Mouse (Mus musculus) cerebellum, adult 11-12 months (tissue): ENCODE results near the gene Sema6d.

Source experiments
- DNase-seq: peaks from one replicate; pipeline ENCODE4 v3.0.0; 2022

Sema6d gene

DNA sequence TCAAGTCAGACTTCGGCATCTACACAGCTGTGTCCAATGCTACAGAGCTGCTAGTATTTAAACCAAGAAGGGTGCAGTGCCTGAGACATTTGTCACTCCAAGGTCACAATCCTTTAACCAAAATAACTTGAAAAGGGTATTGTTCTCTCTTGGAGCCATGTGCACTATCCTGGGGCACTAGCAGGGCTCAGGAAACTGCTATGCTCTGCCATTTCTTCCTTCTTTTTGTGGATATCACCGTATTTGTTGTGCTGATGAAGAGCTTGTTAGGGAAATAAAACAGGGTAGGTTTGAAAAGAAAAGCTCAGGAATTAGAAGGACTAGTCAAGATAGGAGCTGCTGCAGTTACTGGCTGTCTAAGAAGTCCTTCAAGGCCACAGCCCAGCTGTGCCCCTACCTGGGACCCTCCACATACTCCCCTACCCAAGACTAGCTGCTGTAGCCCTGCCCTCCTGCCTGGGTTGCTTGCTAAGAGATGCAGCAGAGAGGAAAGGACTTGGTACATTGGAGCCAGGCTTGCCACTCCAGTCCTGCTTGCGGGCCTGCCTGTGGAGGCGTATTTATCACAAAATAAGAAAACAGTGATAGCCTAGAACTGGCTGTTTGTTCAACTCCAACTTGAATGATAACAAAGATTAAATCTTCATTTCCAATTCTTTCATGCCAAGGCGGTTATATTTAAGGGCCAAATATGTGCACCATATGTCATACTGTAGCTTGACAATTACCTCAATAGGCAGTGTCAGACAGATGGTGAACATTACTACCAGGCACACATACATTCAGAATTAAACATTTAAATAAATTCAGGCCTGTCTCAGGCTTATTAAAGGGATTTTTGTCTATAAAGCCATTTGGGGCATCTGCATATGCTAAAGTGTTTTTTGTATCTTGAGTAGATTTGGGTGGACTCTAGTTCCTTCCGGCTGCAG is 315.1 kb downstream of the Sema6d start:
- DNase-seq, result no peak

DNA sequence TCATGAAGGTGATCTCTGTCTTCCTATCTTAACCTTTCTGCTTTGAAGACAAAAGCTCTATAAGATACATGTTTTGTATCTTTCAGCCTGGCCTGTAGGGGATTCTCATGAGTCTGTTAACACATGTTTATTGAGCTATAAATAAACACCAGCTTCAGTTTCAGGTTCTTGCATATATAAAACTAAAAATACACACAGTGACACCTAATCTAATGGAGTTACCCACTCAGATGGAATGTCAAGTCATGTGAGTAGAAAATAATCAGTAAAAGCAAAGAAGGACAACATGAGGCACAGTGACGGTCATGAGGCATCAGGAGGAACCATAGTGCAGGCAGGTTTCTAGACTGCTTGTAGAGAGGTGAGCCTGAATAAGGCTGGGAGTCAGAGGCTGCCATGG is 319.2 kb downstream of the Sema6d start:
- no peak for DNase-seq

DNA sequence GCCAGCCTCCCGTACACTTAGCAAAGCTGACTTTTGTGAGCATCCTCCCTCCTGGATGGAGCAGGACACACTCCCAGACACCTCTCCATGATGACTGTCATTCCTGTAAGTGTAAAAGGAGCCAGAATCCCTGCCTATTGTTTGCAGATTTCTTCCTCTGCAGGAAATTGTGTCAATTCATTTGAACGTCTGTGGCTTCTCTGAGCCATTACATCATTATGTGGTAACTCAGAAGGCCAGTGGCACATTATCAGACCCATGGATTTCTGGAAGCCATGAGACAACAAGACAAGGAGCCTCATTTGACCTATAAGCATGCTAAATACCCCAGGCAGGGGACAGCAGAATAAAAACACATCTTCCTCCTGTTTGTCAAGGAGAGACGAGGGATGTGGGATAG is 327.0 kb downstream of the Sema6d start:
- DNase-seq, result no peak

DNA sequence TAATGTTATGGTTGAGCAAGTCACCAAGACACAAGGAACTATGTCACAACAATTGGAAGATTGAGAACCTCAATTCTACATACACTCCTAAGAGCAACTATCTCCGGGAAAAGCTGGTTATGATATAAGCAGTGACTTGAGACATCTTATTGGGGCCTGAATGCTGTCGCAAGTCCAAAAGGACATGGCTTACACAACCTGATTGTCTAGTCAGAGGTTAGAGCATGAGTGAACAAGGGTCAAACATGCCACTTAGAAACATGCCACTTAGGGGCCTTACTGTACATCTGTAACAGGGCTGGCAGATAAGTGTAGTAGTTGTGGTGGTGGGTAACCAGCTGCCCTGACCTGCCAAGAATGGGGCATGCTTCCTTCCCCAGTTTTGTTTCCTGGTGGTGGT is 328.6 kb downstream of the Sema6d start:
- DNase-seq, result no peak

DNA sequence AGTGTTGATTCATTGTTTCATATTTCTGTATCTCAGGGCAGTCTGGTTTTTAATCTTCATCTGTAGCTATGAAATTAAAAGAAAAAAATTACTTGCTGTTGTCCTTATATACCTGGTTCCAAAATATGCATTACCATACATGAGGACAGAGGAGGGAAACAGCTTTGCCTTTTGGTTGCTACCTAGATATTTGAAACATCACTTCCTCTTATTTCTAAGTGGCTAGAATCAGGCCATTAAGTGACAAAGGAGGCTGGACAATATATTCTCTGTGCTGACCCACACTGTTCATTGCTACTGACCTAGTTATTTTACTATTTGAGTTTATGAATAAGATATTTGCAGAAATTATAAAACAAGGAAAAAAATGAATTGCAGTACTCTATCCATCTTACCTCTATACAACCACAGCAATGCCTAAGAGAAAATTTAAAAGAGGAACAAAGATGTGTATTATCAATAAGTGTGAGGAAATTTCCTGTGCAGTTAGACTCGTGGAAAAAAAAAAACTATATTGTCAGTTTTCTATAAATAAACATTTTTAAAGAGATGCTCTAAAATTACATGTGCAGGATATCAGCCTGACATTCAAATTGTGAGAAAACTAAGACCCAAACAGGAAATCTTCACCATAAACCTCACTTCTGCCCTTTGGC is 330.5 kb downstream of the Sema6d start:
- no peak for DNase-seq

DNA sequence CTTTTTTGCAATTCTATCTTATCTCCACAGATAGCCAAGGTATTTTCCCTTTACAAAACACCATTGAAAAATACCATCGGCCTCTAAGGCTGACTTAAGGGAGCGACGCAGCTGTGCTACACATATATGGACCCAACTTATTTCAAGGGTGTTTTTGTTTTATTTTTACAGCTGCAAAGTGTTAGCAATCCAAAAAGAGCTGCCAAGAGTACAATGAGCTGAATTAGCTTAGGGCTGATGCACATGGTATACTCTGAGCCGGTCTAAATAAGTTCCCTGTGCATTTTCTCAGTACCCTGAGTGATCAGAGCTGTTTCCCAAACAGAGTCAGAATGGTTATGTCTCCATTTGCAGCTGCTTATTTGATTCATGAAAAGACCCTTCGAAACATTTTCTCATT is 340.0 kb downstream of the Sema6d start:
- DNase-seq, result no peak

DNA sequence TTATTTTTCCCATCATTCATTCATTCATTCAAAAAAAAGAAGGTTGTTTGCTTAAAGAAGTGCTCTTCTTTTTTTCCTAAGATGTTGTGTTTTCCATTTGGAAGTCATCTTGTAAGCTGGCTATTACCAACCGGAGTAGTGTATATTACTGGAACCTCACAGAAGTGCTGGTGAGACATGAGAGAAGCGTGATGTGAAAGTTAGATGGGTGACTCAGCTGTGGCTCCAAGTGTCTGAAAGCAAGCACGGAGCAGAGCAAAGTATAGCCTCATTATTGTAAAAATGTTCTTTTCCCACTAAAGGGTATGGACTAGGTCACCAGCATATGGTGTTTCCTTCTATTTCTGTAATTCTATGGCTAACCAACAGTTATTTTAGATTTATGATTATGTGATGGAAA is 340.9 kb downstream of the Sema6d start:
- no peak for DNase-seq

DNA sequence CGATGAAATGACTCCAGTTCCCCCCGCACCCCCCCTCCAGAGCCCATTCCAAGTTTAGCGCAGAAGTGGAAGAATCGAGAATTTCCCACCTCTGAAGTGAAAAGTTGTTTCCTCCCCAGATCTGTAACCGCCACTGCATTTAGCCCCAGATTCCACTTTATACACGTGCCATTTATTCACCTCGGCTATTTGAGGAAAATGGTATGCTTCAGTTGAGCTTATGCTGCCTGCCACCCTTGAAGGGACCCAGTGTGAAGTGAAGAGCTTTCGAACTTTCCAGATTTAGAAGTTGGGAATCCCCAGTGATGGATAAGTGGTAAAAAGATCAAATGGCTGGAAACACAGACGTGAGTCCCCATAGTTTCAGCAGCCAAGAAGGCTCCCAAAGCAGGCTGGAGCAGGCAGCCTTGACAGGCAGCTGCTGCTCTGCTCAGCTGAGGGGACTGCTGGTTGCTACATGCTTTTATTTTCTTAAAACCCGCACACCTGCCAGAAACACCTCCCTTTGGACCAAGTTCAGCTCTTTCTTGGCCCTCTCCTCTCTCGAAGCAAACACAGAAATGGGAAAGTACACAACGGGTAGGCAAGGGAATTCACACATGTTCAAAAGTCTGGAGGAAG is 345.7 kb downstream of the Sema6d start:
- no peak for DNase-seq

DNA sequence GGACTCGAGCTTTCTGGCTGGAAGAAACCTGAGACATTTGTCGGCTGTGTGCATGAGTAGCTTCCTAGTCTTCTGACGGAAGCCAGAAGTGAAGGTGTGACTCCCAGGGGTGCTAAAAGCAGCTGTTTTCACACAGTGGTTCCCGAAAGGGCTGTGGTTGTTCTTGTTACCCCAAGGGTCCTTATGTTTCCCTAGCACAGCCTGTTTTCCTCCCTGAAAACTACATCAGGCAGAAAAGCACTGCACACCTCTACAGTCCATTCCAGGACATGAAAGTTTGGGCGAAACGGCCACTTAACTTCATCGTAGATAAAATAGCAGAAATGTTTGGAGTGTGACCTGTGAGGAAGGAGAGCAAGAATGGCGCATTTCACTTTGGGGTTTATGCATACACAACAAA is 346.9 kb downstream of the Sema6d start:
- DNase-seq, result no peak

DNA sequence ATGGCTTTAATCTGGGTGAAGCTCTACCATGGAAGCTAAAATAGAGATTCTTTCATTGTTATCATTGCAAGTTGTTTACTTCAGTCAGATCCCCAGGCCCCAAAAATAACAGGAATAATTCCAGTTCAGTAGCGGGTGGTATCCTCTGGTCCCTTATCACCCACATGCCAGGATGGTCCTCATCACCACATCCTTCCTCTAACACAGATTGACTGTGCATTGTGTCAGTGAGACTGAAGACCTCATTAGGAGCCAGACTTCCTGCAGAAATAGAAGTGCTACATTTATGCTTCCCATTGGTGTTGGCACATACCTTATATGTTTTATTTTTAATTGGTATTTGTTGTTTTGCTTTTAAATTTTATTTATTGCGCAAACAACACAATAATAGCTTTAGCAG is 354.4 kb downstream of the Sema6d start:
- DNase-seq, result no peak

DNA sequence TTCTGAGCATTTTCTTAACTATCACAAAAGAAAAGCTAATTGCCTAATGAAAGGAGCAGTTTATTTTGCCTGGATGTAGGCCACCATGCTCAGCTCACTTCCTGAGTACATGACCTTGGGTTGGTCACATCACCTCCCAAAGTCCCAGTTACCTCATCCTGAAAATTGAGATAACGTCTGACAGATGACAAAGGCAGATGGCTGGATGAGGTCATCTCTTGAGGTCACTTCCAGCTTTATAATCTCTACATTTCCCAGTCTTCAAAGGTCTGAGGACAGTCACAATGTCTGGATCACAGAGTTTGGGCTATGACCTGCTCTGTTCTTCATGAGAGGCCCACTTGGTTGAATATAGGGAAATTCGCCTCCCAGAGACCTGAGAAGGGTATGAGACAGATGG is 366.1 kb downstream of the Sema6d start:
- DNase-seq, result no peak

DNA sequence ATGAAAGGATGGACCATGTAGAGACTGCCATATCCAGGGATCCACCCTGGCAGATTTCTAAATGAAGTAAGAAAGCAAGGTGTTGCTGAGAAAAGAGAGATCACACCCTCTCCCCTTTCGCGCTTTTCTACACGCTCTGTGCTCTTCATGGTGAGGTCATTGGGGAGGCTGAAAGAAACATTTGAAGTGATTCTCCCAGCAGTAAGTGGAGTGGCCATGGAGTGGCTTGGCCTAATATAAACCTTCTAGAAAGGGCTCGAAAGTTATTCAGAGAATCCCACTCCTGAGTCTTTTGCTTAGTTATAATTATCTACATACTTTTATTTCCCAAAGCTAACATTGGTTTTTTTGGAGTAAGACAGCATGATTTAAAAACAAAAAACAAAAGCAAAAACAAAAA is 367.2 kb downstream of the Sema6d start:
- DNase-seq, result no peak

DNA sequence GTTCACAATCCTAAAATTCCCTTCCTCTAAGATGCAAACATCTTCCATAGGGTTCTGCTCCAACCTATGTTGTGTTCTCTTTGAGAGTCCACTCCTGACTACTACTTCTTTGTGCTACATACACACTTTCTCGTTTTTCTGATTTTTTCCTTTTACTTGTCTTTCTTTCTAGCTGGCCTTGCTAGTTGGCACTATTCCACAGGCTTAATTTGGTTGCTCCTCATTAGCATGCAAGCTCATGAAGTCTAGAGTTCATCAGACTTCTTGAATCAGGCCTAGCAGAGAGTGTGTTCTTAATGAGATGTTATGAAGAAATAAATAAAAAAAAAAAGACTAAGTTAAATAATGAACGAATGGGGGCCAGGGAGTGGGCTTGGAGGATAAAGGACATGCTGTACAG is 368.3 kb downstream of the Sema6d start:
- no peak for DNase-seq

DNA sequence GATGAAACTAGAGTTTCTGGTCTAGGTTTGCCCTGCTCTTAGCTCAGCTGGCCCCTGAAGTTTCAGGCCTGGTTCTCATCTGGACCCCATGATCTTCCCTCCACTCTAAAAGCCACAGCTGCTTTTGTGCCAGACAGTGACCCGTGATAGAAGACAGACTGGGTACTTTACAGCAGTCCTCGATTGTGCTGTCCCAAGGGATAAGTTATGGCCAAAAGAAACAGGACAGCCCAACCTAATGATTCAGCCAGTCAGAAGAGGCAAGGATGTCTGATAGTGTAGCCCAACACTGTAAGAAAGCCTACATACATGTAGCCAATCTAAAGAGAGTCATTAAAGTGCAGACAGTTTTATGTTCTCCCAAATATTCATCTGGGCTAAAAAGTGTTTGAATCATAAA is 371.2 kb downstream of the Sema6d start:
- DNase-seq, result no peak

DNA sequence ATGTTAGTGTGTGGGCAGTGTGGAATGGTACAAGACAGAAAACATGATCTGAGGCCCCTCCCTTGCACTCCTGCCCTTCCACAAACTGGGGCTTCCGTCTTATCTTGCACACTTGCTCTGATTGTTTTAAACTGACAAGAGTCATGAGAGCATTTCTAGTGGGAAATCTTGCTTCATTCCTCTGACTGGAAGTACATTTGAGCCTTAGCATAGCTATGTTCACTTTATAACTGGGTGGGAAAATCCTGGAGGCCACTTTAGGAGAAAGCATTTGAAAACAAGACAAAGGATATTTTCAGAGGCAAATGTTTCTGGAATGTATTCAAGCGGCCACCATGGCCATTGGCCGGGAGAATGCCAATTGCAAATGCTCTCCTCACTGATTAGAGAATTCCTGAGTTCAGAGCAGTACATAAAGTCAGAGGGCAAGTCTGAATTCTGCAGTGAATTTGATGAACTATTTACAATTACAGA is 371.6 kb downstream of the Sema6d start:
- no peak for DNase-seq

DNA sequence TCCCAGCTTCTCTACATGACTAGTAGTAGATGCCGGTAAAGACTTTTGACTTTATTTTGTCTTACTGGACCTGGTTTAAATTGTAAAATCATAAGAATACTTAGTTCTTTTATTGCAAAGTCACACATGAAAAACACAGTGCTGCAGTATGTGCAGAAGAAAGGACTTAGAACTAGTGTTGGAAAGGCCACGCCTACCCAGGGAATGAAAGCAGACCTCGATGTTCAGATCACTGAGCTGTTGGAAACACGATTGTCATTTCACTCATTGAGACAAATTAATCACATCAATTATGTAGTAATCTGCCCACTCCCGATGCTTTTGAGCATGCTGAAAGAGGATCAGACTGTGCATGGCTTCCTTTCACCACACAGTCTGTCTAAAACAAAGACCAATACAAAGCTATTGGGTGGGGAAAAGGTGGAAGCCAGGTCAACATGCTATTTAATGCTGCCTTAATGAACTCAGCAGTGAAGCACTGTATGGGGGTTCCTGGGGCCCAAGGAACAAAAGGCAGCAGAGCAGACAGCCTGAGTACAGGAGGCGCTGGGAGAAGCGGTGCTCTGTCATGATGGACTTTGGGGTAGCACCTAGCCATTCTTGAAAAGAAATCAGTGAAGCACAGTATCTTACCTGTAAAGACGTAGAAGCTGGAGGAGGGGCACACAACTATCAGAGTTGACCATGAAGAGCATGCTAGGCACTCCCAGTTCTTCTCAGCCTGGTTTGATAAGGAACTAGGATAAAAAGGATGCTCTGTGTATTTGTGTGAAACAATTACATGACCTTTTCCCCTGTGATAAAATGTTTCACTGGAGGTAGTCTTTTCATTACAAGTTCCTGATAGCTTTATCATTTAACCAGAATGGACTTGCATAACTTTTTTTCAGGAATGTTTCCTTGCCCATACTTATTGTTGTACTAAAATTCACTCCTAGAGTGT is 375.5 kb downstream of the Sema6d start:
- DNase-seq, result no peak

DNA sequence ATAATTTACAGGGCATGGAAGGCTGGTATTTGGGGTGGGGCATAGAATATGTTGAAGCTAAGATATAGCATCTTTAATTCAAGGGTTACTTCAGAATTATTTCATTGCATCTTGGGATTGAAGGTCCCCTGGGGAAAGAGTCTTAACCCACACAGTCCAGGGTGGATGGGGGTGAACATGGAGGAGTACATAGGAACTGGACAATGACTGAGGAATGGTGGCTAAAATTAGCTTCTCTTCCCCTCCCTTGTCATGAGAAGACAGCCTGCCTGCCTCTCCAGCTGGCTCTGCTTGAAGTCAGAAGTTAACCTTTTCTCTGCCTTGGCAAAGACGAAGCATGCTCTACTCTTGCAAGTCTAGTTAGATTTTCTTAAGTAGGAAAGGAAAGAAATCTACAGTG is 377.7 kb downstream of the Sema6d start:
- no peak for DNase-seq

DNA sequence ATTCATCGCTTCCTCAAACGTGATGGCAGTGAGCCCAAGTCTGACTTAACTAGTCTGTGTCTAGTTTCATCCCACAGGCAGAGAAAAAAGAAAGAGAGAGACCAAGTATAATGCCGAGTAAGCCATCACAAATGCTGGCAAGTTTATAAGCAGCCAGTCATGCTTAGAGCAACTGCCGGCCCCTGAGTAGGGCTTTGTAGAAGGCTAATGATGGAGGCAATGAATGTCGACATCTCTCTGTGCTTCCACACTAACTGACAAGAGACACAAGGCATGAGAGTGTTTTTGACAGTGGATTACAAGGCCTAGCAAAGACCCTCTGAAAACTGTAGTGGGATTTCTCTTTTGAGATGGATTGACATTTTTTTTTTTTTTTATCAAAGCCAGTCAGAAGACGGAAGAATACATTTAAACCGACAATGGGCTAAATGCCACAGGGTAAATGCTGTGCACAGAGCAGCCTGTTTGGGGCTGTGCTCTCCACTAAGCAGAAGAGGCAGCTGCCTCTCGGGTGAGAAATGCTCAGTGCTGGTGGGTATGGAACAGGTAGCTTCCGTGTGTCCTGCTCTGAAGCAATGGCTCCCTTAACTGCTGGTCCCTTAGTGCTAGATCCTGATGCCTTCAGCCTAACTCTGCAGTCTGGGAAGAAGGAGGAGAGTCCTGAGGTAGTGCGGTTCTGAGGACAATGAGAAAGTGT is 380.7 kb downstream of the Sema6d start:
- DNase-seq, result no peak

DNA sequence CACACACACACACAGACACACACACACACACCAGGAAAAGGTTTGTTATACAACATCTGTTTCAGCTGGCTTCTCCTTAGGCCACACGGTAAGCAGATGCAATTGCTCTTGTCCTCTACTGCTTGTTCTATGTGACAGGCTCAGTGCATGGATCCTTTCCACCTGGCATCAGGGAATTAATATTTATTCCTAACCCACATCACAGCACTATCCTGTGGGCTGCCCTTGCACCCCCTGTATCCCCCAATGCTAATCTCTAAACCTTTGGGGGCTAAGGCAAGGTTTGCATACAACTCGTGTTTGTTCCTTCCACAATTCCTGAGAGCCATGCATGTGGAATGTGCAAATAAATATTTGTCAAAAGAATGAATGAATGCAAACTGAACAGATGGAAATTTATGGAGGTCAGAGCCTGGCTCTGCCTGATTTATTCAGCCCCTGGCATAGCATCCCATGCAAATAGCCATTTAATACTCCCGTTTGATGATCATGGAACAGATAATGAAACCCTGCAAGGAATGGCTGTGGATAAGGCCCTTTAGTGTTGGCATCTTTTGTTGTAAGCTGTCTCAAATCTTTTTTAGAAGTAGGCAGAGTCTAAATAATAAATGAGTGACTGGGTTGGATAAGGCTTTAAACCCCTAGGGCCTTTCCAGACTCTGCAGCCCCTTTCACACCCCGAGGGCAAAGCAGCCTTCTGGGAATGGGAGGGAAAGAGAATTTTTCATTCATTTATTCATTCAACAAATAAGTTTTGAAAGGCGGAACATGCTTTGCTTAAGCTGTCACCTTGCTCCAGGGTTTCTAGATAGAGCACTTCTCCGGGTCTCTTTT is 383.1 kb downstream of the Sema6d start:
- no peak for DNase-seq

DNA sequence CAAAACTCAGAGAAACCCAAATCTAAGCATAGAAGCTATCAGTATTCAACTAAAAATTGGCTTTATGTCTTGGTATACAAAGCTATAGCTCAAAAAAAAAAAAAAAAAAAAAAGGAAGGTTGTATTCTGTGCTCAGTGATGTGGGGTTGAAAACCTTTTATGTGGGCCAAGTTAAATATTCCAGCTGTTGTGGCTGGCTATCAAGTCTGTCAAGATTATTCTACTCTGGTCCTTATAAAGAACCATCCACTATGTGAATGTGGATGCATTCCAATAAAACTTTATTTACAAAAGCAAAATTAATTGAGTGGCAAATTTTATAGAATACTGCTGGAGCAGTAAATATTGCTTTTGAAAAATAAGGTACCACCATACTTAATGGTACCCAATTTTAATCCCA is 388.1 kb downstream of the Sema6d start:
- no peak for DNase-seq

DNA sequence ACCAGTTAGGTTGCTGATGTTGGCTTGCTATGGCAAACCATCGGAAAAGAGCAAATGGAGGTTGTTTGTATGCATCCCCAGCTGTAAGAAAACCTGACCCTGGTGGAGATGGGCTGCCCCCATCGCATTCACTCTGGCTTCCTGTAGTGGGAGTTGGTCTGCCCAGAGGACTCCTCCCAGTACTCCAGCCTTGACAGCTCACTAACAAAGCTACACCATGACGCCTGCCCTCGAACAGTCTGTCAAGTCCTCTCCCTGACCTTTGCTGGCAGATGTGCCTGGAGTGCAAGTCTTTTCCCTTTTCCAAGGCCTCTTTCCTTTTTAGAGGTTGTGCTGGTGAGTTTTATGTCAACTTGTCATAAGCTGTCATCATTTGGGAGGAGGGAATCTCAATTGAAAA is 388.8 kb downstream of the Sema6d start:
- DNase-seq, result no peak
